Mouse (Mus musculus) left cerebral cortex, adult 18-20 months (tissue): ENCODE measurements around the gene Olfr924. TPM values are rescaled to one million over a fixed set of nuclear protein-coding genes. Genes with fewer than 3 reads are reported as not detected.
"Not testable (repeated sequence)": the region's sequence is repeated elsewhere in the genome, so short reads cannot be mapped to it uniquely, and the experiment has no call there.

ENCODE experiments used
- DNase-seq, 2 experiments: peaks; one replicate each; pipeline ENCODE4 v3.0.0; 2021 to 2022; ENCODE audit warnings: low spot score in 2 of 2, mixed read lengths in 1 of 2
- long read RNA-seq, 2 experiments: library from polyadenylated mRNA; stranded (forward); transcript quantifications; one replicate each; pipeline ENCODE4 v2.0.0; 2021
- total RNA-seq, 2 experiments: library from RNA; stranded (reverse); gene quantifications; 2 replicates each; pipeline ENCODE4 v1.2.3; 2021

Olfr924 gene
- not detected for total RNA-seq
- long read RNA-seq, experiment 1 = 0 reads
- long read RNA-seq, experiment 2 = 0 reads

- DNase-seq = no peak
Observed at GRCm38 (mm10) chr9:38844149-38844548, at the start of gene Olfr924. Gene Olfr924 (plus strand): TSS chr9:38844449.

GRCm38 (mm10) chr9:38805696-38806095 lies 38.6 kb upstream of the Olfr924 start:
- peak; percentile 5 to 22 for DNase-seq

GRCm38 (mm10) chr9:38814314-38814713 lies 29.9 kb upstream of the Olfr924 start, which contains the start of gene Olfr922:
Gene Olfr922 (plus strand): TSS chr9:38814614.
- DNase-seq = no peak

DNA sequence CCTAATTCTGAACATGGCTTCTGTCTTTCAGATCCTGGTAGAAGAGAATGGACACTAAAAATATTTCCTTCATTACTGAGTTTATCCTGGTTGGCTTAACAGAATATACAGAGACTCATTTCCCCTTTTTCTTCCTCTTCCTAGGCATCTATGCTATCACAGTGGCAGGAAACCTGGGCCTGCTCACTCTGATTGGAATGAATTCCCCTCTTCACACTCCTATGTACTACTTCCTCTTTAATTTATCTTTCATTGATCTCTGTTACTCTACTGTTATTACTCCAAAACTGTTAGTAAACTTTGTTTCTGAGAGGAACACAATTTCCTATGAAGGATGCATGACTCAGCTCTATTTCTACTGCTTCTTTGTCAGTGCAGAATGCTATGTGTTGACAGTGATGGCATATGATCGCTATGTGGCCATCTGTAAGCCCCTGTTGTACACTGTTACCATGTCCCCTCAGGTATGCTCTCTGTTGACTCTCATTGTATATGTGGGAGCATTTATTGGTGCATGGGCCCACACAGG lies 28.7 kb upstream of the Olfr924 start:
- no peak for DNase-seq

GRCm38 (mm10) chr9:38826245-38826644 lies 18.0 kb upstream of the Olfr924 start, which contains the start of gene Olfr923:
Gene Olfr923 (plus strand): TSS chr9:38826545.
- DNase-seq = no peak

DNA sequence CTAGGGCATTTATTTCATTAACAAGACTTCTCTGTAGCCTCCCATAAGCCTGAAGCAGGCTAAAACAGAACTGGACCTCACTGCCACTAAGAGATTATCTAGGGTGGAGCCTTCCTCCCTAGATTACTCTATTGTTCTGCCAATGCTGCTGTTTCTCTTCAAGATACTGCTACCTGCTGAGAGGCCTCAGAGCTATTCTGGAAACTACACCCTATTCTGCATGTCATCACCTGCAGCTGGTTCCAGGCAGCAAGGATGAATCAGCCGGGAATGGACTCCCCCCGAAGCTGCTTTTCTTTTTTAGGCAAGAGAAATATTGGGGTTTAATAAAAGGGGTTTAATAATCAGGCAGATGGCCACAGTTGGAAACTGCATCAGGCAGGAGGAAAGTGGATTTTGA lies 11.2 kb upstream of the Olfr924 start:
- no peak for DNase-seq

- no peak for DNase-seq
Observed at GRCm38 (mm10) chr9:38854760-38855159, 10.5 kb downstream of the Olfr924 start, which contains the start of gene Olfr26. Gene Olfr26 (plus strand): TSS chr9:38855060.

- DNase-seq = not testable (repeated sequence)
Observed at GRCm38 (mm10) chr9:38874880-38875279, 30.6 kb downstream of the Olfr924 start.

DNA sequence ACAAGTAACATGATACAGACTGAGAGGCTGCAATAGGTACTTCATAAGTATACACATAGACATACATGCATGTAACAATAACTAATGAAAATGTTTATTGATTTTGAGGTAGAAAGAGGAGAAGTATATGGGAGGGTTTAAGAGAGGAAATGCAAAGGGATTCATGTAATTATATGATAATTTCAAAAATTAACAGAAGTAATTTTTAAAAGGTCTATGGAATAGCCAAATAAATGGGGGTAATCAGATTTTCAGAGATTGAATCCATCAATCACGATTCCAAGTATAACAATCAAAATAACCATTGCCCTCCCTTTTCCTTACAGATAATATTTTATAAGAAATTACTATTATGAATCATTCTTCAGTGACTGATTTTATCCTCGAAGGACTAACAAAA lies 32.6 kb downstream of the Olfr924 start, which contains the start of gene Olfr926:
TSS of gene Olfr926 (plus strand) at position 301 of the 400 bp plus-strand sequence.
- no peak for DNase-seq

Other genes with a start within 250 kb of the Olfr924 start
- not detected for gene Olfr914, start 239.3 kb upstream of the Olfr924 start, total RNA-seq
- gene Olfr916, start 184.6 kb upstream of the Olfr924 start, total RNA-seq = not detected
- not detected for gene Olfr917, start 178.6 kb upstream of the Olfr924 start, total RNA-seq
- not detected for gene Olfr918, start 169.8 kb upstream of the Olfr924 start, total RNA-seq
- gene Olfr919, start 140.8 kb upstream of the Olfr924 start, total RNA-seq = not detected
- gene Vwa5a, start 126.2 kb upstream of the Olfr924 start, total RNA-seq = 10 to 100 TPM; 11.0 to 11.7 TPM
- gene Olfr920, start 92.2 kb upstream of the Olfr924 start, total RNA-seq = under 1 TPM in 1 of 2 experiments, not detected in 1; 0.12 TPM
- not detected for gene Olfr921, start 71.4 kb upstream of the Olfr924 start, total RNA-seq
- not detected for gene Olfr922, start 29.8 kb upstream of the Olfr924 start, total RNA-seq
- not detected for gene Olfr923, start 17.9 kb upstream of the Olfr924 start, total RNA-seq
- not detected for gene Olfr26, start 10.6 kb downstream of the Olfr924 start, total RNA-seq
- gene Olfr926, start 32.7 kb downstream of the Olfr924 start, total RNA-seq = not detected
- gene Olfr930, start 85.4 kb downstream of the Olfr924 start, total RNA-seq = not detected
- not detected for gene Olfr933, start 127.9 kb downstream of the Olfr924 start, total RNA-seq
- gene Olfr934, start 143.9 kb downstream of the Olfr924 start, total RNA-seq = not detected
- not detected for gene Olfr935, start 155.2 kb downstream of the Olfr924 start, total RNA-seq
- gene Olfr146, start 178.9 kb downstream of the Olfr924 start, total RNA-seq = not detected
- gene Olfr937, start 220.5 kb downstream of the Olfr924 start, total RNA-seq = not detected
- not detected for gene Olfr938, start 234.4 kb downstream of the Olfr924 start, total RNA-seq